Mouse (Mus musculus) liver, postnatal 0 days (tissue): ENCODE measurements around the gene Arhgap11a.

ENCODE experiments used
- CTCF ChIP-seq: sonication (generic); IDR thresholded peaks from 2 replicates; pipeline ENCODE4 v1.5.1; 2016; ENCODE audit warnings: antibody characterized with exemption, low read depth
- EP300 ChIP-seq: IDR thresholded peaks from 2 replicates; pipeline ENCODE4 v1.6.1; 2016; ENCODE audit warnings: antibody characterized with exemption, low read depth, mild to moderate bottlenecking

- TF ChIP-seq CTCF = peak; percentile 32; the same call in 1 of the 2 replicates
- TF ChIP-seq EP300 = no peak
Observed at GRCm38 (mm10) chr2:113866155-113866554, 17.7 kb upstream of the Arhgap11a start.
